ENCODE assay signal across 12 mouse cellular contexts in genomic region chr17:88094327-88094726, GRCm38 (mm10).
"Had no signal": no experiment of that assay in that cellular context is flagged by ENCODE, and none has a peak within 500 bp of the region (broad histone marks: within the 10 kb centered on the region; RNA-seq: fewer than 3 reads in every experiment).

No protein-coding gene starts in this region.

- H3K27me3 ChIP-seq: limb, embryonic 15.5 days; liver, embryonic 12.5 days had no signal

- DNase-seq: kidney, adult 9 months; kidney, postnatal 36 days; lung, embryonic 14.5 days; lung, postnatal 10 days; lung, postnatal 4 days; right cerebral cortex, adult 18-20 months; right cerebral cortex, postnatal 25 days; thymus, postnatal 36 days had no signal

- ATAC-seq: liver, embryonic 12.5 days had no signal

- H3K4me2 ChIP-seq: limb, embryonic 15.5 days; liver, embryonic 12.5 days; lung, embryonic 14.5 days had no signal

- H3K9me3 ChIP-seq: limb, embryonic 15.5 days; liver, embryonic 12.5 days; midbrain, embryonic 10.5 days had no signal

- H3K27ac ChIP-seq: kidney, postnatal 0 days; limb, embryonic 15.5 days; liver, embryonic 12.5 days; midbrain, embryonic 10.5 days had no signal

- H3K4me3 ChIP-seq: limb, embryonic 15.5 days; liver, embryonic 12.5 days; midbrain, embryonic 10.5 days had no signal

- H3K36me3 ChIP-seq: limb, embryonic 15.5 days; liver, embryonic 12.5 days; midbrain, embryonic 10.5 days had no signal

- H3K4me1 ChIP-seq: limb, embryonic 15.5 days; liver, embryonic 12.5 days had no signal

- H3K9ac ChIP-seq: limb, embryonic 15.5 days; liver, embryonic 12.5 days; lung, embryonic 14.5 days had no signal
